26 mouse cellular contexts compared by ENCODE assay signal in the genomic region with DNA sequence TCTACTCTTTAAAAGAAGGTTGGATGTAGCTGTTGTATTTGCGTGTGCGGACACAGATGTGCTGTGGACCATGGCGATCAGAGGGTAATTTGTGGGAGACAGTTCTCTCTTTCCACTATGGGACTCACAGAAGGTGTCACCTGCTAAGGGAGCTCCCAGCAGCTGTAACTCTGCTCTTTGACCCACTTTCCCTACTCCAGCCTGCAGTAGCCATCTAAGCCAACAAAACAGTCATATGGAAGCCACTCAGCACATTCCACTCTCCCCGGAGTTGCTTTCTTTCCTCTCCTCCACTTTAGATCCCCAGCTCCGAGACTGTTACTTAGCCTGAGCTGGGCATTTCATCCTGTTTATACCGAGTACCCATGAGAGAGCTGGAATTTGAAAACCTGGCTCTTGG.
DNase-seq lines count a peak whose midpoint lies in the region; ATAC-seq and TF ChIP-seq lines count a peak whose summit lies in the region.
"Had no signal": no experiment of that assay in that cellular context is flagged by ENCODE, and none has a peak within 500 bp of the region (broad histone marks: within the 10 kb centered on the region; RNA-seq: fewer than 3 reads in every experiment).

No protein-coding gene starts in this region.

- H3K36me3 ChIP-seq in embryonic facial prominence, embryonic 14.5 days (ENCODE audit: control insufficient read depth, insufficient read depth, low read length) = no peaks in the 10 kb centered on the region
- H3K36me3 ChIP-seq in embryonic facial prominence, embryonic 10.5 days (replicated peaks) = no peaks in the 10 kb centered on the region
- no peaks in the 10 kb centered on the region for H3K36me3 ChIP-seq in kidney, adult 2 months (ENCODE audit: control insufficient read depth, insufficient read depth, low read length)
- H3K36me3 ChIP-seq in midbrain, embryonic 15.5 days (replicated peaks) = no peaks in the 10 kb centered on the region
- no peaks in the 10 kb centered on the region for H3K36me3 ChIP-seq in midbrain, embryonic 14.5 days (ENCODE audit: control insufficient read depth, insufficient read depth, low read length)
- H3K36me3 ChIP-seq: heart, embryonic 13.5 days; intestine, embryonic 15.5 days; limb, embryonic 10.5 days; limb, embryonic 15.5 days; liver, embryonic 15.5 days; neural tube, embryonic 13.5 days had no signal

- H3K9me3 ChIP-seq in embryonic facial prominence, embryonic 14.5 days (ENCODE audit: control insufficient read depth, low read length) = no peaks in the 10 kb centered on the region
- no peaks in the 10 kb centered on the region for H3K9me3 ChIP-seq in embryonic facial prominence, embryonic 10.5 days
- H3K9me3 ChIP-seq in midbrain, embryonic 15.5 days = no peaks in the 10 kb centered on the region
- no peaks in the 10 kb centered on the region for H3K9me3 ChIP-seq in midbrain, embryonic 14.5 days (ENCODE audit: control insufficient read depth, low read length)
- H3K9me3 ChIP-seq: heart, embryonic 13.5 days; intestine, embryonic 15.5 days; limb, embryonic 10.5 days; limb, embryonic 15.5 days; liver, embryonic 15.5 days; neural tube, embryonic 13.5 days had no signal

- intact Hi-C loops in heart, postnatal 36 days (cut with DNase I) = no loop called here

- H3K27me3 ChIP-seq in embryonic facial prominence, embryonic 14.5 days (replicated peaks; ENCODE audit: control insufficient read depth, insufficient read depth, low read length) = no peaks in the 10 kb centered on the region
- H3K27me3 ChIP-seq in embryonic facial prominence, embryonic 10.5 days (replicated peaks; ENCODE audit: low read depth, poor library complexity, severe bottlenecking) = no peaks in the 10 kb centered on the region
- H3K27me3 ChIP-seq in kidney, adult 2 months (replicated peaks; ENCODE audit: control insufficient read depth, insufficient read depth, low read length) = no peaks in the 10 kb centered on the region
- no peaks in the 10 kb centered on the region for H3K27me3 ChIP-seq in midbrain, embryonic 15.5 days (replicated peaks)
- no peaks in the 10 kb centered on the region for H3K27me3 ChIP-seq in midbrain, embryonic 14.5 days (ENCODE audit: control insufficient read depth, insufficient read depth, low read length)
- H3K27me3 ChIP-seq: CH12.LX; heart, embryonic 13.5 days; intestine, embryonic 15.5 days; limb, embryonic 15.5 days; liver, embryonic 15.5 days; neural tube, embryonic 13.5 days had no signal

- ATAC-seq in embryonic facial prominence, embryonic 14.5 days (ENCODE audit: low read depth) = no peak
- no peak for ATAC-seq in midbrain, embryonic 15.5 days (replicated peaks)
- ATAC-seq in midbrain, embryonic 14.5 days (ENCODE audit: low FRiP score, low TSS enrichment) = no peak
- ATAC-seq: activated CD4-positive, CD25-positive, alpha-beta regulatory T cell, adult 4 months; forebrain, embryonic 14.5 days; hindbrain, postnatal 0 days; intestine, embryonic 15.5 days had no signal

- peaks cover 17% of the 10 kb centered on the region for H3K4me1 ChIP-seq in embryonic facial prominence, embryonic 14.5 days (ENCODE audit: control insufficient read depth, insufficient read depth, low read length)
- H3K4me1 ChIP-seq in embryonic facial prominence, embryonic 10.5 days = peaks cover 42% of the 10 kb centered on the region
- H3K4me1 ChIP-seq in kidney, adult 2 months (ENCODE audit: control insufficient read depth, insufficient read depth, low read length) = no peaks in the 10 kb centered on the region
- H3K4me1 ChIP-seq in midbrain, embryonic 15.5 days = peaks cover 42% of the 10 kb centered on the region
- peaks cover 7% of the 10 kb centered on the region for H3K4me1 ChIP-seq in midbrain, embryonic 14.5 days (ENCODE audit: control insufficient read depth, insufficient read depth, low read length)

- no peak overlapping the region for H3K9ac ChIP-seq in embryonic facial prominence, embryonic 14.5 days (ENCODE audit: low read depth, low read length)
- no peak overlapping the region for H3K9ac ChIP-seq in midbrain, embryonic 15.5 days
- H3K9ac ChIP-seq in midbrain, embryonic 14.5 days (replicated peaks; ENCODE audit: low read length) = no peak overlapping the region
- H3K9ac ChIP-seq: heart, embryonic 13.5 days; intestine, embryonic 15.5 days; limb, embryonic 15.5 days; liver, embryonic 15.5 days; neural tube, embryonic 13.5 days had no signal

- H3K4me2 ChIP-seq in embryonic facial prominence, embryonic 14.5 days (ENCODE audit: low read depth, low read length) = no peak overlapping the region
- H3K4me2 ChIP-seq in midbrain, embryonic 15.5 days = no peak overlapping the region
- H3K4me2 ChIP-seq in midbrain, embryonic 14.5 days (ENCODE audit: low read length) = no peak overlapping the region
- H3K4me2 ChIP-seq: heart, embryonic 13.5 days; intestine, embryonic 15.5 days; limb, embryonic 15.5 days; liver, embryonic 15.5 days; midbrain, embryonic 11.5 days; neural tube, embryonic 13.5 days had no signal

- 0 out of 2 replicates have a peak overlapping the region, but pooled peaks have one; percentile 28 for H3K27ac ChIP-seq in embryonic facial prominence, embryonic 14.5 days (replicated peaks; ENCODE audit: low read depth, low read length)
- H3K27ac ChIP-seq in embryonic facial prominence, embryonic 10.5 days (replicated peaks) = no peak overlapping the region
- H3K27ac ChIP-seq in kidney, adult 2 months (ENCODE audit: insufficient read depth, low read depth, low read length) = no peak overlapping the region
- peak overlapping the region; percentile 31; the same call in 1 of the 2 replicates for H3K27ac ChIP-seq in midbrain, embryonic 15.5 days
- no peak overlapping the region for H3K27ac ChIP-seq in midbrain, embryonic 14.5 days (replicated peaks; ENCODE audit: low read depth, low read length)
- H3K27ac ChIP-seq: heart, embryonic 13.5 days; hindbrain, postnatal 0 days; intestine, embryonic 15.5 days; limb, embryonic 10.5 days; limb, embryonic 15.5 days; liver, embryonic 15.5 days; neural tube, embryonic 13.5 days had no signal

- DNase-seq in embryonic facial prominence, embryonic 14.5 days (ENCODE audit: low spot score) = no peak
- no peak for DNase-seq in embryonic facial prominence, embryonic 10.5 days (ENCODE audit: low spot score)
- DNase-seq in kidney, adult 2 months = peak; percentile 31
- DNase-seq in kidney, adult 18-20 months = no peak
- no peak for DNase-seq in midbrain, embryonic 14.5 days
- DNase-seq in heart, postnatal 36 days = no peak
- no peak for DNase-seq in cerebellum, adult 9-10 months
- DNase-seq: adrenal gland, adult 2 months; adrenal gland, postnatal 36 days; cerebellum, adult 18-20 months; cerebellum, postnatal 14 days; layer of hippocampus, adult 9-11 months; lung, postnatal 36 days; thymus, postnatal 14 days had no signal

- 71% methylated on average over 6 of the region's 6 CpGs for WGBS in embryonic facial prominence, embryonic 14.5 days
- 86% methylated on average over 6 of the region's 6 CpGs for WGBS in embryonic facial prominence, embryonic 10.5 days
- 51% methylated on average over 6 of the region's 6 CpGs for WGBS in kidney, adult 2 months
- 87% methylated on average over 6 of the region's 6 CpGs for WGBS in midbrain, embryonic 15.5 days
- WGBS in midbrain, embryonic 14.5 days = 87% methylated on average over 6 of the region's 6 CpGs

- TF ChIP-seq CTCF in kidney, adult 2 months (conservative IDR thresholded peaks at IDR 0.05; ENCODE audit: insufficient read depth, insufficient read length, low read depth, low read length) = no peak

- TF ChIP-seq POLR2A in kidney, adult 2 months (IDR thresholded peaks at IDR 0.05; ENCODE audit: low read depth, low read length) = no peak

- H3K4me3 ChIP-seq in embryonic facial prominence, embryonic 14.5 days (ENCODE audit: low read depth, low read length) = no peak overlapping the region
- no peak overlapping the region for H3K4me3 ChIP-seq in embryonic facial prominence, embryonic 10.5 days
- no peak overlapping the region for H3K4me3 ChIP-seq in kidney, adult 2 months (ENCODE audit: insufficient read depth, low read depth, low read length)
- H3K4me3 ChIP-seq in midbrain, embryonic 15.5 days = no peak overlapping the region
- no peak overlapping the region for H3K4me3 ChIP-seq in midbrain, embryonic 14.5 days (replicated peaks; ENCODE audit: low read depth, low read length)
- H3K4me3 ChIP-seq: heart, embryonic 13.5 days; intestine, embryonic 15.5 days; limb, embryonic 10.5 days; limb, embryonic 15.5 days; liver, embryonic 15.5 days; neural tube, embryonic 13.5 days had no signal

Comparison
In these comparisons a context has a peak if more than half of its experiments do, and no peak if none do; other contexts are left out.
1. H3K27ac ChIP-seq: peak in embryonic facial prominence, embryonic 14.5 days (single experiment) and midbrain, embryonic 15.5 days (single experiment); none in embryonic facial prominence, embryonic 10.5 days (single experiment), kidney, adult 2 months (single experiment) and midbrain, embryonic 14.5 days (single experiment).